Mouse (Mus musculus) CH12.LX (cell line): ENCODE data around the gene Rnf144b. TPM values are rescaled to one million over a fixed set of nuclear protein-coding genes. Genes with fewer than 3 reads are reported as not detected.

Source experiments
- DNase-seq: peaks from one replicate; pipeline ENCODE4 v3.0.0-alpha.2; 2013; ENCODE audit errors: extremely low read depth
- H3K27ac ChIP-seq: 2 replicates; pipeline ENCODE4 v1.5.1; 2012; ENCODE audit warnings: low read depth, mild to moderate bottlenecking, control low read depth, moderate library complexity; ENCODE audit not compliant: insufficient read depth
- H3K27me3 ChIP-seq: replicated peaks from 2 replicates; pipeline ENCODE3; 2012; ENCODE audit warnings: inconsistent platforms
- H3K36me3 ChIP-seq, 2 experiments: replicated peaks in 1 of 2; 2 replicates each; pipeline versions ENCODE3 to v1.6.1; 2012; ENCODE audit warnings: inconsistent platforms in 1 of 2, low read length in 1 of 2, mild to moderate bottlenecking in 1 of 2, mixed read lengths in 1 of 2, moderate library complexity in 1 of 2; ENCODE audit not compliant: control insufficient read depth in 1 of 2, insufficient read depth in 1 of 2
- H3K4me1 ChIP-seq, 2 experiments: 2 replicates each; pipeline ENCODE4 v1.6.1; 2012; ENCODE audit warnings: inconsistent platforms in 1 of 2, moderate library complexity in 1 of 2; ENCODE audit not compliant: insufficient read depth in 2 of 2, control insufficient read depth in 1 of 2
- H3K4me2 ChIP-seq: 2 replicates; pipeline ENCODE4 v1.6.1; 2012; ENCODE audit warnings: low read depth, mild to moderate bottlenecking, control low read depth; ENCODE audit not compliant: poor library complexity, insufficient read depth, severe bottlenecking
- H3K4me3 ChIP-seq, 3 experiments: fragments of 150-350 bp in 1 of 3; sonication (generic) in 1 of 3; replicated peaks in 1 of 3; 2 replicates each; pipeline versions ENCODE3 to v1.5.1; 2011 to 2012; ENCODE audit warnings: low read depth in 2 of 3, low read length in 2 of 3, mild to moderate bottlenecking in 2 of 3, moderate library complexity in 2 of 3, control low read depth in 1 of 3, improper control_type of control experiment in 1 of 3, inconsistent platforms in 1 of 3, mixed read lengths in 1 of 3; ENCODE audit not compliant: poor library complexity in 1 of 3
- H3K79me2 ChIP-seq: replicated peaks from 2 replicates; pipeline ENCODE4 v1.6.1; 2012; ENCODE audit warnings: mild to moderate bottlenecking, moderate library complexity; ENCODE audit not compliant: control insufficient read depth, poor library complexity, insufficient read depth, severe bottlenecking; ENCODE audit errors: extremely low read depth
- H3K9ac ChIP-seq: 2 replicates; pipeline ENCODE4 v1.6.1; 2012; ENCODE audit warnings: low read depth, mild to moderate bottlenecking, control low read depth, moderate library complexity; ENCODE audit not compliant: insufficient read depth
- H3K9me3 ChIP-seq: replicated peaks from 2 replicates; pipeline ENCODE3; 2012; ENCODE audit warnings: low read length, inconsistent platforms, mixed read lengths
- CHD1 ChIP-seq: IDR thresholded peaks from 2 replicates; pipeline ENCODE4 v1.6.1; 2012; ENCODE audit warnings: low read depth, low read length, improper control_type of control experiment, inconsistent platforms
- E2F4 ChIP-seq: IDR thresholded peaks from 2 replicates; pipeline ENCODE4 v1.6.1; 2011; ENCODE audit warnings: low read depth, low read length, improper control_type of control experiment; ENCODE audit not compliant: insufficient replicate concordance
- EP300 ChIP-seq: IDR thresholded peaks from 2 replicates; pipeline ENCODE4 v1.6.1; 2011; ENCODE audit warnings: low read length, improper control_type of control experiment
- HCFC1 ChIP-seq: IDR thresholded peaks from 2 replicates; pipeline ENCODE4 v1.6.1; 2012; ENCODE audit warnings: low read depth, mild to moderate bottlenecking, inconsistent platforms, low read length, improper control_type of control experiment
- IRF4 ChIP-seq: IDR thresholded peaks from 2 replicates; pipeline ENCODE4 v1.6.1; 2014; ENCODE audit warnings: low read depth, mild to moderate bottlenecking, inconsistent platforms, low read length, improper control_type of control experiment
- JUND ChIP-seq: conservative IDR thresholded peaks from 2 replicates; pipeline ENCODE4 v1.6.1; 2011; ENCODE audit warnings: low read depth, low read length, improper control_type of control experiment
- KAT2A ChIP-seq: IDR thresholded peaks from 2 replicates; pipeline ENCODE4 v1.6.1; 2012; ENCODE audit warnings: low read length, improper control_type of control experiment, inconsistent platforms; ENCODE audit not compliant: insufficient replicate concordance
- MAX ChIP-seq: IDR thresholded peaks from 2 replicates; pipeline ENCODE4 v1.6.1; 2011; ENCODE audit warnings: low read length, improper control_type of control experiment
- MAZ ChIP-seq: IDR thresholded peaks from 2 replicates; pipeline ENCODE4 v1.6.1; 2012; ENCODE audit warnings: low read depth, mild to moderate bottlenecking, inconsistent platforms, low read length, improper control_type of control experiment, moderate library complexity
- MEF2A ChIP-seq: IDR thresholded peaks from 2 replicates; pipeline ENCODE4 v1.6.1; 2014; ENCODE audit warnings: low read depth, mild to moderate bottlenecking, inconsistent platforms, low read length, improper control_type of control experiment, borderline replicate concordance
- MXI1 ChIP-seq: IDR thresholded peaks from 2 replicates; pipeline ENCODE4 v1.6.1; 2011; ENCODE audit warnings: mild to moderate bottlenecking, low read depth, low read length, improper control_type of control experiment
- MYC ChIP-seq: IDR thresholded peaks from 2 replicates; pipeline ENCODE4 v1.6.1; 2011; ENCODE audit warnings: low read depth, mild to moderate bottlenecking, improper control_type of control experiment, low read length
- NELFE ChIP-seq: IDR thresholded peaks from 2 replicates; pipeline ENCODE4 v1.6.1; 2011; ENCODE audit warnings: low read depth, low read length, improper control_type of control experiment
- POLR2A ChIP-seq: IDR thresholded peaks from 2 replicates; pipeline ENCODE4 v1.6.1; 2011; ENCODE audit warnings: low read depth, mild to moderate bottlenecking, improper control_type of control experiment, low read length
- RCOR1 ChIP-seq: conservative IDR thresholded peaks from 2 replicates; pipeline ENCODE4 v1.6.1; 2012; ENCODE audit warnings: low read depth, mild to moderate bottlenecking, inconsistent platforms, low read length, improper control_type of control experiment
- SMC3 ChIP-seq: IDR thresholded peaks from 2 replicates; pipeline ENCODE4 v1.6.1; 2011; ENCODE audit warnings: low read depth, low read length, improper control_type of control experiment
- TBP ChIP-seq: conservative IDR thresholded peaks from 2 replicates; pipeline ENCODE4 v1.6.1; 2011; ENCODE audit warnings: low read depth, low read length, improper control_type of control experiment
- TCF12 ChIP-seq: IDR thresholded peaks from 2 replicates; pipeline ENCODE4 v1.6.1; 2014; ENCODE audit warnings: low read depth, mild to moderate bottlenecking, inconsistent platforms, low read length, improper control_type of control experiment
- ZMIZ1 ChIP-seq: IDR thresholded peaks from 2 replicates; pipeline ENCODE4 v1.6.1; 2012; ENCODE audit warnings: low read depth, mild to moderate bottlenecking, inconsistent platforms, low read length, improper control_type of control experiment
- dilution Hi-C: fragments of 300-500 bp; cut with MboI; formaldehyde crosslinking; loops from 2 replicates; pipeline ENCODE4 v1.14.3; 2020; ENCODE audit warnings: low sequenced_read_pairs; ENCODE audit not compliant: extremely low pct_unique_long_range_greater_than_20kb, extremely low pct_ligation_motif_present
- in situ Hi-C: fragments of 300-500 bp; cut with MboI; formaldehyde crosslinking; loops from 3 replicates; pipeline ENCODE4 v1.14.3; 2019; ENCODE audit warnings: low sequenced_read_pairs, low pct_ligation_motif_present, low pct_unique_long_range_greater_than_20kb, mixed read lengths
- polyA plus RNA-seq: library from polyadenylated mRNA; unstranded; fragments of >175 nt; gene quantifications from 2 replicates; pipeline ENCODE4 v1.2.1, GENCODE M21; 2012; ENCODE audit warnings: low read depth; ENCODE audit not compliant: insufficient read length
- total RNA-seq, 2 experiments: library from RNA; depleted of rRNA; stranded (reverse); fragments of 300-350 nt in 1 of 2; fragments of >200 nt in 1 of 2; gene quantifications; 2 replicates each; pipeline ENCODE4 v1.2.3; 2012 to 2014

Rnf144b gene
- total and polyA plus RNA-seq, 3 experiments: not detected

DNA sequence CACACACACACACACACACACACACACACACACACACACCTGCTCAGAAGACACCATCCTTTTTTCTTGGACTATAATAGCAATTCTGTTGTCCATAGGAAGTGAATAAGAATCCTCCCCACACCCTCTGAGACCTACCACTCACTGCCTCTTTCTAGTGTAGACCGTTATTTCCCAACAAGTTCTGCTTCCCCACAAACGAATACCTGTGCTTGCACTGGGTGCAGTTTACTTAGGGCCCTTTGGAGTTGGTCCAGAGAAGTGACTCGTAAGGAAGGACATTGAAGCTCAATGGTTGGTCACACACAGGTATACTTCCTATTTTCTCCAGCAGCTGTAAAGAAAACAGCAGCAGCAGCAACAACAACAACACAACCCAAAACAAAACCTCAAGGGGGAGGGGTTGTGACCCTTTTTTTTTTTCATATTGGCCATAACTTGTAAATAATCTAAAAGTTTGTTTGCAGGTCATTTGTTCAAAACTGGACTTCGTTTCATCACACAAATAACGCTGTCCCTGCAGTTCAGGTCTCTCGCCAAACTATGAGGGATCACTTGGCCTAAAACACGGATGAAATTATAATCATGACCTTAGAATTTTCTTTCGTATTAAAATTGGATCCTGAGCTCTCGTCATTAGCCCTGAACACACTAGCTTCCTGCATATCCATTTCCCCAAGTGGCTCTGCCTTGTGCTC, 60.7 kb downstream of the Rnf144b start:
- H3K79me2 ChIP-seq: no peaks in the 10 kb centered on the region
- TF ChIP-seq MAZ: no peak
- TF ChIP-seq EP300: no peak
- no peak for TF ChIP-seq MXI1
- TF ChIP-seq CHD1: no peak
- no peak for TF ChIP-seq NELFE
- TF ChIP-seq SMC3: no peak
- TF ChIP-seq, all 38 proteins: peak for 0
- in situ Hi-C loops: no loop called here
- no peaks in the 10 kb centered on the region for H3K27me3 ChIP-seq
- no peak overlapping the region for H3K4me3 ChIP-seq
- dilution Hi-C loops: no loop called here
- no peak for DNase-seq
- H3K9ac ChIP-seq: no peak overlapping the region
- H3K4me1 ChIP-seq: peaks cover 0 to 24% of the 10 kb centered on the region in 2 experiments; a peak in 2 of 4 replicates
- no peaks in the 10 kb centered on the region for H3K36me3 ChIP-seq
- H3K27ac ChIP-seq: no peak overlapping the region
- H3K4me2 ChIP-seq: no peak overlapping the region
- H3K9me3 ChIP-seq: no peaks in the 10 kb centered on the region

- Histone ChIP-seq H3K4me3 (no peak overlapping the region), H3K27me3 (no peaks in the 10 kb centered on the region), H3K27ac (no peak overlapping the region), H3K4me2 (no peak overlapping the region), H3K9me3 (no peaks in the 10 kb centered on the region), H3K79me2 (no peaks in the 10 kb centered on the region), H3K9ac (no peak overlapping the region), H3K36me3 (no peaks in the 10 kb centered on the region), H3K4me1 (peaks cover 0 to 24% of the 10 kb centered on the region in 2 experiments; a peak in 2 of 4 replicates)
- TF ChIP-seq POLR2A (no peak), EP300 (no peak), TBP (no peak), TCF12 (no peak), JUND (no peak), KAT2A (no peak), MAX (no peak), MAZ (no peak), RCOR1 (no peak), MYC (no peak), ZMIZ1 (no peak), NELFE (no peak), HCFC1 (no peak), E2F4 (no peak), MEF2A (no peak), IRF4 (no peak)
- no peak for DNase-seq
- in situ Hi-C loops: no loop called here
- dilution Hi-C loops: no loop called here
Measured at GRCm38 (mm10) chr13:47183771-47184170, 61.3 kb downstream of the Rnf144b start.
